Mouse (Mus musculus) lung, embryonic 15.5 days (tissue): ENCODE measurements around the gene Selenoo. TPM values are rescaled to one million over a fixed set of nuclear protein-coding genes. Genes with fewer than 3 reads are reported as not detected.

Experiments
- ATAC-seq: fragments of 200-750 bp; cut with Nextera tagmentation; 2 replicates; pipeline ENCODE4 v1.8.0; 2017; ENCODE audit warnings: moderate number of reproducible peaks, borderline replicate concordance; ENCODE audit not compliant: low FRiP score, low TSS enrichment; ENCODE audit errors: extremely low read depth
- H3K27ac ChIP-seq: fragments of 300-500 bp; sonication (generic); 2 replicates; pipeline ENCODE4 v1.5.1; 2015; ENCODE audit warnings: moderate library complexity, mild to moderate bottlenecking, inconsistent platforms
- H3K27me3 ChIP-seq: fragments of 300-500 bp; sonication (generic); 2 replicates; pipeline ENCODE4 v1.6.1; 2015; ENCODE audit warnings: inconsistent platforms
- H3K36me3 ChIP-seq: fragments of 300-500 bp; sonication (generic); 2 replicates; pipeline ENCODE4 v1.6.1; 2015; ENCODE audit warnings: inconsistent platforms
- H3K4me1 ChIP-seq: fragments of 300-500 bp; sonication (generic); 2 replicates; pipeline ENCODE4 v1.6.1; 2015; ENCODE audit warnings: inconsistent platforms
- H3K4me2 ChIP-seq: fragments of 300-500 bp; sonication (generic); 2 replicates; pipeline ENCODE4 v1.6.1; 2015; ENCODE audit warnings: inconsistent platforms, mild to moderate bottlenecking, moderate library complexity
- H3K4me3 ChIP-seq: fragments of 300-500 bp; sonication (generic); 2 replicates; pipeline ENCODE4 v1.5.1; 2015; ENCODE audit warnings: mild to moderate bottlenecking, inconsistent platforms
- H3K9ac ChIP-seq: fragments of 300-500 bp; sonication (generic); 2 replicates; pipeline ENCODE4 v1.6.1; 2015; ENCODE audit warnings: inconsistent platforms
- H3K9me3 ChIP-seq: fragments of 300-500 bp; sonication (generic); 2 replicates; pipeline ENCODE4 v1.6.1; 2016; ENCODE audit warnings: inconsistent platforms
- WGBS: fragments of 180-500 bp; shearing (Covaris S2); methylation state at CpG from one replicate; pipeline ENCODE4 v1.1.7; 2015; 5-methylcytosine and 5-hydroxymethylcytosine counted together
- polyA plus RNA-seq: library from polyadenylated mRNA; unstranded; fragments of >200 nt; fragmentation: Nextera tagmentation; extraction: Ambion mirVana; gene quantifications from 2 replicates; pipeline ENCODE4 v1.2.1, GENCODE M21; 2015

The Selenoo gene
- polyA plus RNA-seq, 1 experiment from 2014 or later, result 17.6 TPM

GRCm38 (mm10) chr15:89145813-89146350 is 57.0 kb downstream of the Selenoo start:
- H3K4me1 ChIP-seq, result peaks cover 51% of the 10 kb centered on the region
- H3K27me3 ChIP-seq, result peaks cover 71% of the 10 kb centered on the region
- 67% methylated on average over 24 of the region's 24 CpGs for WGBS
- no peak overlapping the region for H3K9ac ChIP-seq
- H3K27ac ChIP-seq, result no peak overlapping the region
- no peaks in the 10 kb centered on the region for H3K9me3 ChIP-seq
- H3K4me3 ChIP-seq, result no peak overlapping the region
- ATAC-seq, result no peak
- H3K36me3 ChIP-seq, result no peaks in the 10 kb centered on the region
- 0 out of 2 replicates have a peak overlapping the region, but pooled peaks have one; percentile 51 for H3K4me2 ChIP-seq

DNA sequence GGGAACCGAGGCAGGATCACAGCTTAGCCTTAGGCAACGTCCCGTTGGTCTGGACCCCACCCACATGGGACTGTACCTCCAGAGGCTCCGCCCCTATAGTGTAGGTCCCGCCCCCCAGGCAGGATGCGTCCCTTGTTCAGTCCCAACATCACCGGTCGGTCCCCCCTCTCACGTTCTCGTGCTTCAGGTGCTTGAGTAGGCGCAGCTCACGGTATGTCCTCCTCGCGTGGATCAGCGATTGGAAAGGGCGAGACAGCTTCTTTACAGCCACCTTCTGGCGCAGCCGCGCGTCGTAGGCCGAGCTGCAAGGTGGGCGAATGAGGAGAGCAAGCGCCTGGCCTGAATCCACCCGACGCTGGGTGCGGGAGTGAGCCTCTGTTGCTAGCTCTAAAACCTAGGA is 57.7 kb downstream of the Selenoo start:
- H3K9ac ChIP-seq, result no peak overlapping the region
- peak overlapping the region; percentile 51 for H3K4me2 ChIP-seq
- peak; percentile 23; the same call in 1 of the 2 replicates for ATAC-seq
- 2% methylated on average over 27 of the region's 27 CpGs for WGBS
- H3K9me3 ChIP-seq, result no peaks in the 10 kb centered on the region
- peak overlapping the region; percentile 25 for H3K4me3 ChIP-seq
- H3K27ac ChIP-seq, result no peak overlapping the region
- H3K36me3 ChIP-seq, result no peaks in the 10 kb centered on the region
- H3K4me1 ChIP-seq, result peaks cover 44% of the 10 kb centered on the region
- peaks cover 65% of the 10 kb centered on the region for H3K27me3 ChIP-seq

- Histone ChIP-seq H3K4me1 (peaks cover 42% of the 10 kb centered on the region), H3K9ac (no peak overlapping the region), H3K27me3 (peaks cover 62% of the 10 kb centered on the region), H3K4me3 (peak overlapping the region; percentile 25; the same call in 1 of the 2 replicates), H3K4me2 (peak overlapping the region; percentile 51), H3K9me3 (no peaks in the 10 kb centered on the region), H3K36me3 (no peaks in the 10 kb centered on the region), H3K27ac (no peak overlapping the region)
- ATAC-seq, result no peak
- WGBS, result 8% methylated on average over 16 of the region's 16 CpGs
These were observed 58.1 kb downstream of the Selenoo start for GRCm38 (mm10) chr15:89147024-89147423.

GRCm38 (mm10) chr15:89147456-89147855 is 58.6 kb downstream of the Selenoo start:
- peaks cover 57% of the 10 kb centered on the region for H3K27me3 ChIP-seq
- H3K4me1 ChIP-seq, result peaks cover 42% of the 10 kb centered on the region
- peak overlapping the region; percentile 74; the same call in 1 of the 2 replicates for H3K4me3 ChIP-seq
- H3K4me2 ChIP-seq, result peak overlapping the region; percentile 51; the same call in 1 of the 2 replicates
- 23% methylated on average over 10 of the region's 10 CpGs for WGBS
- H3K36me3 ChIP-seq, result no peaks in the 10 kb centered on the region
- no peaks in the 10 kb centered on the region for H3K9me3 ChIP-seq
- H3K9ac ChIP-seq, result no peak overlapping the region
- ATAC-seq, result no peak
- H3K27ac ChIP-seq, result no peak overlapping the region

GRCm38 (mm10) chr15:89147895-89148294 is 59.0 kb downstream of the Selenoo start:
- no peak overlapping the region for H3K27ac ChIP-seq
- 53% methylated on average over 4 of the region's 4 CpGs for WGBS
- H3K4me2 ChIP-seq, result peak overlapping the region; percentile 51; the same call in 1 of the 2 replicates
- peaks cover 54% of the 10 kb centered on the region for H3K27me3 ChIP-seq
- peaks cover 42% of the 10 kb centered on the region for H3K4me1 ChIP-seq
- H3K4me3 ChIP-seq, result peak overlapping the region; percentile 74
- no peaks in the 10 kb centered on the region for H3K9me3 ChIP-seq
- H3K9ac ChIP-seq, result no peak overlapping the region
- no peak for ATAC-seq
- no peaks in the 10 kb centered on the region for H3K36me3 ChIP-seq

DNA sequence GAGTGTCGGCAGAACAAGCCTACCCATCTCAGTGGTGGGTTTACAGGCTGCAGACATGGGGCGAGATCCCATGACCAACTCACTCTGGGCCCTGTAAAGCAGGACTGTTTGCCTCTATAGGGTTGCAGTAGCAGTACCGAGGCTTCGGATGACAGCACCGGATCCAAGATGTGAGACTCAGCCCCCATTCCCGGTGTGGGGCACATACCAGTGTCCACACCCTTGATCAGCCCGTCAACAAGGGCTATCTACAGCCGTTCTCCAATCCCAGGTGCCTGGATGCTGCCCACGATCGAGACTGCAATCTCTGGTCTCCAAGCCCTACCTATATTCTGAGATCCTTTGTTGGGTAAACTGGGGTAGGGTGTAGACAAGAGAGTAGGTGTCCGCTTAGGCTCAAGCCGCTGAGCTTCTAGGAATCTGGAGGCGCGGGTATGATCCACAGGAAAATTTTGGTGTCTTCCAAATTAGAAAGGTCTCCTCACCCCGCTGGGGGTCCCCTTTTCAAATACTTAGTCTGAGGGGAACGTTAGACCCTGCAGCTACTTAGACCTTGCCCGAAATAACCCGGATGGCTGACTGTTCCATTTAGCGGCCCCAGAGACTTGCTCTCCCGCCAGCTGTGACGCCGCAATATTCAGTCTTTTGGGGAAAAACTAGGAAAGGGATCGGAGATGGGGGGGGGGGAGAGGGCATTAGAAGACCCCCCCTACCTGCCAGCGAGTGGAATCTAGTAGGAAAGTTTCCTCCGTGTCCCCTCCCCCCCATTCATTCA is 59.8 kb downstream of the Selenoo start:
- H3K27ac ChIP-seq, result no peak overlapping the region
- H3K4me1 ChIP-seq, result peaks cover 42% of the 10 kb centered on the region
- ATAC-seq, result no peak
- H3K9ac ChIP-seq, result peak overlapping the region; percentile 71
- H3K9me3 ChIP-seq, result no peaks in the 10 kb centered on the region
- H3K4me2 ChIP-seq, result peak overlapping the region; percentile 98
- H3K27me3 ChIP-seq, result peaks cover 54% of the 10 kb centered on the region
- WGBS, result 6% methylated on average over 25 of the region's 25 CpGs
- 0 out of 2 replicates have a peak, but pooled peaks cover 4% of the 10 kb centered on the region for H3K36me3 ChIP-seq
- peak overlapping the region; percentile 74 for H3K4me3 ChIP-seq

GRCm38 (mm10) chr15:89149271-89150040 is 60.6 kb downstream of the Selenoo start, which contains the start of gene Mapk11:
Gene Mapk11, minus strand, starts transcription at chr15:89149628.
- peak; percentile 67 for ATAC-seq
- Histone ChIP-seq H3K36me3 (peaks cover 11% of the 10 kb centered on the region; the same call in 1 of the 2 replicates), H3K9ac (peak within 1 kb of the TSS; percentile 71), H3K4me3 (peak within 1 kb of the TSS; percentile 74), H3K27me3 (peaks cover 54% of the 10 kb centered on the region), H3K9me3 (no peaks in the 10 kb centered on the region), H3K4me2 (peak within 1 kb of the TSS; percentile 98), H3K4me1 (peaks cover 42% of the 10 kb centered on the region), H3K27ac (peak within 1 kb of the TSS; percentile 57)
- WGBS, result under 1% methylated on average over 61 of the region's 61 CpGs

Other genes with a start within 250 kb of the Selenoo start
- 65.9 and 70.3 TPM in 2 replicates for gene Pim3, start 226.9 kb upstream of the Selenoo start, polyA plus RNA-seq
- gene Ttll8, start 134.7 kb upstream of the Selenoo start, polyA plus RNA-seq, result not detected in 2 replicates
- 0.25 TPM in 2 replicates for gene Mlc1, start 110.1 kb upstream of the Selenoo start, polyA plus RNA-seq
- gene Mov10l1, start 106.2 kb upstream of the Selenoo start, polyA plus RNA-seq, result 1.7 and 2.2 TPM in 2 replicates
- gene Panx2, start 29.4 kb upstream of the Selenoo start, polyA plus RNA-seq, result 0.10 and 0.24 TPM in 2 replicates
- gene Trabd, start 14.0 kb upstream of the Selenoo start, polyA plus RNA-seq, result 48.7 and 53.6 TPM in 2 replicates
- 14.5 and 15.4 TPM in 2 replicates for gene Tubgcp6, start 34.0 kb downstream of the Selenoo start, polyA plus RNA-seq
- 21.7 and 24.3 TPM in 2 replicates for gene Hdac10, start 39.6 kb downstream of the Selenoo start, polyA plus RNA-seq
- gene Mapk12, start 51.6 kb downstream of the Selenoo start, polyA plus RNA-seq, result 12.5 and 13.4 TPM in 2 replicates
- gene Mapk11, start 60.5 kb downstream of the Selenoo start, polyA plus RNA-seq, result 10.0 and 12.6 TPM in 2 replicates
- 123 and 128 TPM in 2 replicates for gene Plxnb2, start 91.7 kb downstream of the Selenoo start, polyA plus RNA-seq
- 11.0 and 11.8 TPM in 2 replicates for gene Dennd6b, start 107.4 kb downstream of the Selenoo start, polyA plus RNA-seq
- gene Ppp6r2, start 122.5 kb downstream of the Selenoo start, polyA plus RNA-seq, result 24.5 and 28.5 TPM in 2 replicates
- 50.3 and 53.7 TPM in 2 replicates for gene Sbf1, start 226.2 kb downstream of the Selenoo start, polyA plus RNA-seq
- gene Adm2, start 233.6 kb downstream of the Selenoo start, polyA plus RNA-seq, result 0.45 and 0.69 TPM in 2 replicates
- not detected in 2 replicates for gene Miox, start 245.3 kb downstream of the Selenoo start, polyA plus RNA-seq